Mouse (Mus musculus) kidney, adult 2 months (tissue): ENCODE data around the gene Plk3. TPM values are rescaled to one million over a fixed set of nuclear protein-coding genes. Genes with fewer than 3 reads are reported as not detected.

Experiments
- DNase-seq: peaks from one replicate; pipeline ENCODE4 v3.0.0; 2021
- H3K27ac ChIP-seq: fragments of 200-500 bp; 2 replicates; pipeline ENCODE4 v1.5.1; 2012; ENCODE audit warnings: low read depth, low read length, control low read depth, inconsistent platforms; ENCODE audit not compliant: insufficient read depth
- H3K27me3 ChIP-seq: fragments of 200-500 bp; replicated peaks from 2 replicates; pipeline ENCODE4 v1.6.1; 2012; ENCODE audit warnings: mild to moderate bottlenecking, moderate library complexity, low read length, inconsistent platforms; ENCODE audit not compliant: control insufficient read depth, insufficient read depth
- H3K36me3 ChIP-seq: fragments of 200-500 bp; 2 replicates; pipeline ENCODE4 v1.6.1; 2012; ENCODE audit warnings: mild to moderate bottlenecking, moderate library complexity, low read length, inconsistent platforms; ENCODE audit not compliant: control insufficient read depth, insufficient read depth
- H3K4me1 ChIP-seq: fragments of 200-500 bp; 2 replicates; pipeline ENCODE4 v1.6.1; 2011; ENCODE audit warnings: low read length; ENCODE audit not compliant: control insufficient read depth, insufficient read depth
- H3K4me3 ChIP-seq: fragments of 200-500 bp; 2 replicates; pipeline ENCODE4 v1.5.1; 2011; ENCODE audit warnings: mild to moderate bottlenecking, low read depth, low read length, control low read depth; ENCODE audit not compliant: insufficient read depth
- CTCF ChIP-seq: fragments of 200-500 bp; conservative IDR thresholded peaks from 2 replicates; pipeline ENCODE4 v1.5.1; 2011; ENCODE audit warnings: low read depth, mild to moderate bottlenecking, control low read depth, low read length, moderate library complexity, mixed read lengths; ENCODE audit not compliant: insufficient read depth, insufficient read length
- POLR2A ChIP-seq: fragments of 200-500 bp; IDR thresholded peaks from one replicate; pipeline ENCODE4 v1.6.1; 2011; ENCODE audit warnings: low read depth, low read length, control low read depth
- WGBS: fragments of 180-500 bp; shearing (Covaris S2); methylation state at CpG from one replicate; pipeline ENCODE4 v1.1.7; 2018; 5-methylcytosine and 5-hydroxymethylcytosine counted together
- polyA plus RNA-seq: library from polyadenylated mRNA; depleted of rRNA; stranded (reverse); fragments of >200 nt; gene quantifications from 2 replicates; pipeline ENCODE4 v1.2.3, GENCODE M21; 2012

Plk3 gene
- polyA plus RNA-seq, 1 experiment, result 6.9 TPM

DNA sequence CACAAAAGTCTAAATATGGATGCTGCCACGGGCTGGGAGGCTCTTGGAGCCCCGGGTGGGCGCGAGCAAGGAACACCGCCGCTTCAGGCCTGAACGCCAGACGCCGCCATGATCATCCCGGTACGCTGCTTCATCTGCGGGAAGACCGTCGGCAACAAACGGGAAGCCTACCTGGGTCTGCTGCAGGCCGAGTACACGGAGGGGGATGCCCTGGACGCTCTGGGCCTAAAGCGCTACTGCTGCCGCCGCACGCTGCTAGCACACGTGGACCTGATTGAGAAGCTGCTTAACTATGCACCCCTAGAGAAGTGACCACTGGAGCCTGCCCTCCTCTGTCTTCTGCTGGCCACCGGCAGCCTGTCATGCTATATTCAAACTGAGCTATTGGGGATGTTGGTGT, 15.1 kb upstream of the Plk3 start:
- Histone ChIP-seq H3K36me3 (peaks cover 8% of the 10 kb centered on the region; the same call in 1 of the 2 replicates), H3K27me3 (no peaks in the 10 kb centered on the region), H3K4me3 (no peak overlapping the region), H3K4me1 (no peaks in the 10 kb centered on the region), H3K27ac (no peak overlapping the region)
- WGBS, result 75% methylated on average over 24 of the region's 24 CpGs
- no peak for DNase-seq
- TF ChIP-seq CTCF, result no peak
- no peak for TF ChIP-seq POLR2A

DNA sequence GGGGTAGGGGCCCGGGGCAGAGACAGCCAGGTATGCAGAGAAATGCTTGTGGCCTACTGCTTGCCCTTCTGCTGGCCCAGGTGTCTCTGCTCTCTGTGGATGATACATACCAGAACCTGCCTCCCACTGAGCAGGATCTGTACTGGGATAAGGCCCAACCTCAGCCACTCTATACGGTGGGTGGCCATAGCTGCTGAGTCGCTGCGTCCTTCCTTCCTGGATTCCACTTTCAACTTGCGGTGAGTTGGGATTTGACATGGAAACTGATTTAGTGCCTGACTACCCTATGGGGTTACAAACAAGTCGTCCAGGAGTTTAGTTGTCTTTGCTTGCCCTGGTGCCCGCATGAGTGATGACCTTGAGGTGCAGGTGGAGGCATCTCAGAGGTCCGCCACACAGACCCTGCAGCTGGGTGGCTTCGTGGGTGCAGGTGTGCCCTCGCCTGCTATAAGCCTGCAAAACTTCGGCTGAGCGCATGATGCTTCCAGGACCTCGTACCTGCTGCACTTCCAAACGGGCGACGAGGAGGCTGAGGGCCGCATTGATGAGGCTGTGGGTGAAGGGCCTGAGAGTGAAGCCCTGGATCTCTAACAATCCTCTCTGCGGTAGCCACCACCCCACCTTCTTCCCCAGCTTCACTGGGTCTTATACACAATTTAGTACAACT, 14.4 kb upstream of the Plk3 start:
- Histone ChIP-seq H3K36me3 (peaks cover 8% of the 10 kb centered on the region; the same call in 1 of the 2 replicates), H3K27ac (no peak overlapping the region), H3K4me1 (no peaks in the 10 kb centered on the region), H3K27me3 (no peaks in the 10 kb centered on the region), H3K4me3 (no peak overlapping the region)
- DNase-seq, result no peak
- 74% methylated on average over 18 of the region's 18 CpGs for WGBS
- TF ChIP-seq POLR2A (no peak), CTCF (no peak)

DNA sequence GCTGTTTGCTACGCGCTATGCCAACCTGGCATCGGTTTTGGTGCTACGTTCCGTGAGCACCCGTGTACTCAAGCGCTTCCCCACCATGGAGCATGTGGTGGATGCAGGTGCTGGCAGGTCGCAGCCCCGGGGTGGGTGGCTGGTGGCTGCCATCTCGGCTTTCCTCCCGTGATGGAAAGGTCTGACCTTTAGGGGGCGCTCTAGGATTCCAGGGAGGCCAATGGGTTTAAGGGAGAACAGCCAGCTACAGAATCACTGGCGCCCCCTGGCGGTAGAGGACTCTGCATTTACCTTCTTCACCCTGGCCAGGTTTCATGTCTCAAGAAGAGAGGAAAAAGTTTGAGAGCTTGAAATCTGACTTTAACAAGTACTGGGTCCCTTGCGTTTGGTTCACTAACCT, 12.4 kb upstream of the Plk3 start:
- H3K27ac ChIP-seq, result no peak overlapping the region
- peak; percentile 91 for DNase-seq
- H3K4me3 ChIP-seq, result no peak overlapping the region
- no peaks in the 10 kb centered on the region for H3K27me3 ChIP-seq
- H3K4me1 ChIP-seq, result no peaks in the 10 kb centered on the region
- no peaks in the 10 kb centered on the region; the same call in 1 of the 2 replicates for H3K36me3 ChIP-seq
- TF ChIP-seq POLR2A (no peak), CTCF (peak; percentile 88)
- 35% methylated on average over 15 of the region's 15 CpGs for WGBS

DNA sequence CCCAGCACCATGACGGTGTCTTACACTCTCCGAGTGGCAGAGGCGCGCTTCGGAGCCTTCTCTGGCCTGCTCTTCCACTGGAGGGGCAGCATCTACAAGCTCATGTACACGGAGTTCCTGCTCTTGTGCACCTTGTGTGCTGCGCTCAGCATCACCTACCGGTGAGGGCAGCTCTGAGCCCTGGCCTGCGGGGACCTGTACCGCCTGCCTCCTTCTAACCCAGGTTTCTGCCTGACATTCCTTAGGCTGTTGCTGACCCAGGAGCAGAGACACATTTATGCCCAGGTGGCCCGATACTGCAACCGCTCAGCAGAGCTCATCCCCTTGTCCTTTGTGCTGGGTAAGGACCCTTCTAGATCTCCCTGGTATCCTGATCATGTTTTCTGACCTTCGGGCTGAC, 11.5 kb upstream of the Plk3 start:
- TF ChIP-seq CTCF (no peak), POLR2A (no peak)
- WGBS, result 75% methylated on average over 13 of the region's 13 CpGs
- no peak for DNase-seq
- no peak overlapping the region for H3K4me3 ChIP-seq
- H3K27ac ChIP-seq, result no peak overlapping the region
- H3K36me3 ChIP-seq, result no peaks in the 10 kb centered on the region; the same call in 1 of the 2 replicates
- no peaks in the 10 kb centered on the region for H3K4me1 ChIP-seq
- no peaks in the 10 kb centered on the region for H3K27me3 ChIP-seq

DNA sequence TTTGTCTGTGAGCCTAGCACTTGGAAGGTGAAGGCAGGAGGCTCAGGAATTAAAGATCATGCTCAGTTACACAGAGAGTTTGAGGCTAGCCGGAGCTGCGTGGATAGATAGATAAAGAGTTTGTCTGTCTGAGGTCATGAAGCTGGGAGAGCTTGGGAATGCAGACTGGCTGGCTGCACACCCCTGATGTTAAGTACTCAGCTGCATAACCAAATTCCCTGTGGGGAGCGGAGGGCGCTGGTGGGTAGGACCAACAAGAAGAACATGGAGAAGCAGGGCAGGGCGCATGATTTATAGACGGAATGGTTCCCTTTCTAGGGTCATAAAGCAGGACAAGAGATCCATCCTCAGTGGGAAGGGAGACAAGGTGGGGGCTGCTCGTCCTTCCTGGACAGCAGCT, 9.3 kb upstream of the Plk3 start:
- no peaks in the 10 kb centered on the region for H3K36me3 ChIP-seq
- TF ChIP-seq CTCF (no peak), POLR2A (no peak)
- H3K4me1 ChIP-seq, result peaks cover 3% of the 10 kb centered on the region; the same call in 1 of the 2 replicates
- WGBS, result 54% methylated on average over 7 of the region's 7 CpGs
- H3K27me3 ChIP-seq, result no peaks in the 10 kb centered on the region
- H3K27ac ChIP-seq, result no peak overlapping the region
- no peak overlapping the region for H3K4me3 ChIP-seq
- DNase-seq, result no peak

DNA sequence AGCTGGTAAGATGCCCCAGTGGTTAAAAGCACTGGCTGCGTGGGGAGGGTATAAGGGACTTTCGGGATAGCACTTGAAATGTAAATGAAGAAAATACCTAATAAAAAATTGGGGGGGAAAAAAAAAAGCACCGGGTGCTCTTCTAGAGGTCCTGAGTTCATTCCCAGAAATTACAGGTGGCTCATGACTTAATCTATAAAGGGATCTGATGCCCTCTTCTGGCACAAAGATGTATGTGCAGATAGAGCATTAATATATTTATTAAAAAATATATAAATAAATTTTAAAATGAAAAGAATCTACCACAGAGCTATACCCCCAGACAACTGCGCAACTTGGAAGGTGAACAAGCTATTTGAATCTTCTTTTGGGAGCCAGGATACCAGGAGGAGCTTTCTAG, 6.8 kb upstream of the Plk3 start:
- H3K27ac ChIP-seq, result no peak overlapping the region
- no peak for DNase-seq
- WGBS, result 38% methylated on average over 4 of the region's 4 CpGs
- H3K36me3 ChIP-seq, result no peaks in the 10 kb centered on the region
- TF ChIP-seq CTCF, result no peak
- no peak for TF ChIP-seq POLR2A
- H3K4me1 ChIP-seq, result peaks cover 3% of the 10 kb centered on the region; the same call in 1 of the 2 replicates
- H3K4me3 ChIP-seq, result no peak overlapping the region
- no peaks in the 10 kb centered on the region for H3K27me3 ChIP-seq

DNA sequence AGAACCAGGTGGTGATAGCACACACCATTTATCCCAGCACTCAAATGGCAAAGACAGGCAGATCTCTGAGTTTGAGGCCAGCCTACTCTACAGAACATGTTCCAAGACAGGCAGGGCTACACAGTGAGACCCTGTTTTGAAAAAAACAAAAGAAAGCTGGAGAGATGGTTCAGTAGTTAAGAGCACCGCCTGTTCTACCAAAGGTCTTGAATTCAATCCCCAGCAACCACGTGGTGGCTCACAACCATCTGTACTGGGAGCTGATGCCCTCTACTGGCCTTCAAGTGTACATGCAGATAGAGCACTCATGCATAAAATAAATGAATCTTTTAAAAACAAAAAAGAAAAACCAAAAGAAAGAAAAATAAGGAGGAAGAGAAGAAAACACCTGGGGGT, 5.5 kb upstream of the Plk3 start:
- TF ChIP-seq CTCF, result peak; percentile 77
- no peak for TF ChIP-seq POLR2A
- WGBS, result 0% methylated on average over 2 of the region's 2 CpGs
- H3K27me3 ChIP-seq, result no peaks in the 10 kb centered on the region
- DNase-seq, result peak; percentile 82
- H3K4me3 ChIP-seq, result no peak overlapping the region
- H3K27ac ChIP-seq, result no peak overlapping the region
- H3K4me1 ChIP-seq, result peaks cover 12% of the 10 kb centered on the region; the same call in 1 of the 2 replicates
- no peaks in the 10 kb centered on the region for H3K36me3 ChIP-seq
